28 mouse cellular contexts compared by ENCODE assay signal in the genomic region with DNA sequence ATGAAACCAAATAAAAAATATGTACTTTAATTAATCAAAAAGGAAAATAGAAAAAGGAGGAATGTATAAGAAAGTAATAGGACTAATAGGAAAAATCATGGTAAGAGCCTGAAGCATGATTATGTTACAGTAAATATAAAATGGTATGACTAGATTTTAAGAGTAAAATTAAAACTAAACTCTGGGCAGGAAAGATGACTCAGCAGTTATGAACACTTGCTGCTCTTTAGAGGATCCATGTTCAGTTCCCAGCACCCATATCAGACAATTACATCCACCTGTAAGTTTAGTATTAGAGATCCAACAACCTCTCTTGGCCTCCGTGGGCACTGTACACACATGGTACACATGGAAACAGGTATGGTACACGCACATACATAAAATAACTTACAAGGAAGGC. TPM values are rescaled to one million over a fixed set of nuclear protein-coding genes. Genes with fewer than 3 reads are reported as not detected.
"Had no signal": no experiment of that assay in that cellular context is flagged by ENCODE, and none has a peak within 500 bp of the region (broad histone marks: within the 10 kb centered on the region; RNA-seq: fewer than 3 reads in every experiment).

No protein-coding gene starts in this region.

- H3K27ac ChIP-seq: embryonic facial prominence, embryonic 10.5 days; embryonic facial prominence, embryonic 12.5 days; embryonic facial prominence, embryonic 13.5 days; embryonic facial prominence, embryonic 15.5 days; forebrain, embryonic 10.5 days; forebrain, embryonic 12.5 days; forebrain, embryonic 13.5 days; forebrain, embryonic 15.5 days; gastrocnemius, adult 2 months; heart, adult 2 months had no signal

- DNase-seq: cerebellum, adult 9-11 months; cerebellum, postnatal 10 days; cerebellum, postnatal 14 days; cerebellum, postnatal 25 days; cerebellum, postnatal 36 days; embryo, embryonic 11 days; forebrain, postnatal 0 days; gastrocnemius, adult 2 months; gastrocnemius, postnatal 10 days; gastrocnemius, postnatal 14 days; gastrocnemius, postnatal 25 days; gastrocnemius, postnatal 36 days; heart, adult 11 months; heart, adult 18-20 months; heart, adult 2 months had no signal

- H3K27me3 ChIP-seq: embryonic facial prominence, embryonic 12.5 days; embryonic facial prominence, embryonic 13.5 days; embryonic facial prominence, embryonic 15.5 days; forebrain, embryonic 12.5 days; forebrain, embryonic 13.5 days; forebrain, embryonic 15.5 days had no signal

- ATAC-seq: forebrain, embryonic 13.5 days; forebrain, embryonic 14.5 days; forebrain, embryonic 15.5 days; forebrain, embryonic 16.5 days; forebrain, postnatal 0 days had no signal

- H3K4me3 ChIP-seq: embryonic facial prominence, embryonic 10.5 days; embryonic facial prominence, embryonic 12.5 days; embryonic facial prominence, embryonic 13.5 days; embryonic facial prominence, embryonic 15.5 days; erythroblast, embryonic 14.5 days; forebrain, embryonic 10.5 days; forebrain, embryonic 12.5 days; forebrain, embryonic 13.5 days; forebrain, embryonic 15.5 days; gastrocnemius, adult 2 months; heart, adult 2 months had no signal

- H3K4me2 ChIP-seq: embryonic facial prominence, embryonic 12.5 days; embryonic facial prominence, embryonic 13.5 days; embryonic facial prominence, embryonic 15.5 days; forebrain, embryonic 12.5 days; forebrain, embryonic 13.5 days; forebrain, embryonic 15.5 days had no signal

- H3K9ac ChIP-seq: embryonic facial prominence, embryonic 12.5 days; embryonic facial prominence, embryonic 13.5 days; embryonic facial prominence, embryonic 15.5 days; forebrain, embryonic 12.5 days; forebrain, embryonic 13.5 days; forebrain, embryonic 15.5 days; forebrain, postnatal 0 days had no signal

- H3K9me3 ChIP-seq: embryonic facial prominence, embryonic 10.5 days; embryonic facial prominence, embryonic 12.5 days; embryonic facial prominence, embryonic 13.5 days; embryonic facial prominence, embryonic 15.5 days; forebrain, embryonic 10.5 days; forebrain, embryonic 12.5 days; forebrain, embryonic 13.5 days; forebrain, embryonic 15.5 days had no signal

RNA-seq across cellular contexts. Expression of a gene that starts 5.4 kb away (rescaled TPM):
- total RNA-seq: common myeloid progenitor, adult 5-6 weeks; gastrocnemius, postnatal 36 days; granulocyte monocyte progenitor cell, adult 5-6 weeks had no signal
